Mouse (Mus musculus): ENCODE measurements around the gene Abca7.
A peak's percentile ranks its signal among the peaks of the same experiment; 100 is the strongest.

The Abca7 gene

GRCm38 (mm10) chr10:79994397-79995115, 1.7 kb upstream of the Abca7 start:
- peak; percentile 24 for DNase-seq (ENCODE audit: low read depth, low spot score)

DNA sequence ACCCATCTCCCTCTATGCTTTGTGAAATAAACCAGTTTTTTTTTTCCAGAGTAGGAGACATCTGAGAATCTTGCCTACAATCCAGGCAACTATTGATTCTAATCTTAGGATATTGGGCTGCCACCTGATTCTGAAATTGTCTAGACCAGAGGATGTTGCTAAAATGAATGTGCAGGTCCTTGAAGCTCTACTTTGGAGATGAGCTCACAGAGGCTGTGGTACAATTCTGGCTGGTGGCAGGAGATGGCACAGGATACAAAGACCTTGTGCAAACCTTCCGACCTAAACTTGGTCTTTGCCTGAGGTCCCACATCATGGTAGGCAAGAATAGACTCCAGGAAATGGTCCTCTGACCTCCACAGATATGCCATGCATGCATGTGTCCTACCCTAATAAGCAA, 658 bp upstream of the Abca7 start:
- DNase-seq (ENCODE audit: low read depth, low spot score), result no peak

- DNase-seq (ENCODE audit: low read depth, low spot score), result peak; percentile 91
Observed at GRCm38 (mm10) chr10:79997034-79997760, 903 bp downstream of the Abca7 start.

GRCm38 (mm10) chr10:79997819-79998218, 1.5 kb downstream of the Abca7 start:
- DNase-seq (ENCODE audit: low read depth, low spot score), result peak; percentile 71

DNA sequence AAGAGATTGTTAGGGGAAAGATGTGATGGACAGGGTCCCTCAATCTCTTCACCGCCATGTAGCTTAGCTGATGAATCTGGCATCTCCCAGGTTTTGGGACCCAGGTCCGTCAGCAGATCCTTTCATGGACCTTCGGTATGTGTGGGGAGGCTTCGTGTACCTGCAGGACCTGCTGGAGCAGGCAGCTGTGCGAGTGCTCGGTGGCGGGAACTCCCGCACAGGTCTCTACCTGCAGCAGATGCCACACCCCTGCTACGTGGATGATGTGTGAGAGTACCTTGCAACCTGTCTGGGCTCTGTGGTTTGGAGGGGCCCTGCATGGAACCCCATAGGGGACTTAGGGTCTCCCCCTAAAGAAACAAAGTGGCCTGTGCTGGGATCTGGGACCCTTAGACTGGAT, 5.7 kb downstream of the Abca7 start:
- no peak for DNase-seq (ENCODE audit: low read depth, low spot score)

DNA sequence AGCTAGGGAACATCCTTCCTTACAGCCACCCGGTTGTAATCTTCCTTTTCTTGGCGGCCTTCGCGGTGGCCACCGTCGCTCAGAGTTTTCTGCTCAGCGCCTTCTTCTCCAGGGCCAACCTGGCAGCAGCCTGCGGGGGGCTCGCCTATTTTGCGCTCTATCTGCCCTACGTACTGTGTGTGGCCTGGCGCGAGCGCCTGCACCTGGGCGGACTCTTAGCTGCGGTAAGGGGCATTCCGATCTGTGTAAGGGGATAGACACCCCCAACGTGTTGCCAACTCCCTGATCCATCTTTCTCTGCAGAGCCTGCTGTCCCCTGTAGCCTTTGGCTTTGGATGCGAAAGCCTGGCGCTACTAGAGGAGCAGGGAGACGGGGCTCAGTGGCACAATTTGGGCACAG, 6.5 kb downstream of the Abca7 start:
- no peak for DNase-seq (ENCODE audit: low read depth, low spot score)

DNA sequence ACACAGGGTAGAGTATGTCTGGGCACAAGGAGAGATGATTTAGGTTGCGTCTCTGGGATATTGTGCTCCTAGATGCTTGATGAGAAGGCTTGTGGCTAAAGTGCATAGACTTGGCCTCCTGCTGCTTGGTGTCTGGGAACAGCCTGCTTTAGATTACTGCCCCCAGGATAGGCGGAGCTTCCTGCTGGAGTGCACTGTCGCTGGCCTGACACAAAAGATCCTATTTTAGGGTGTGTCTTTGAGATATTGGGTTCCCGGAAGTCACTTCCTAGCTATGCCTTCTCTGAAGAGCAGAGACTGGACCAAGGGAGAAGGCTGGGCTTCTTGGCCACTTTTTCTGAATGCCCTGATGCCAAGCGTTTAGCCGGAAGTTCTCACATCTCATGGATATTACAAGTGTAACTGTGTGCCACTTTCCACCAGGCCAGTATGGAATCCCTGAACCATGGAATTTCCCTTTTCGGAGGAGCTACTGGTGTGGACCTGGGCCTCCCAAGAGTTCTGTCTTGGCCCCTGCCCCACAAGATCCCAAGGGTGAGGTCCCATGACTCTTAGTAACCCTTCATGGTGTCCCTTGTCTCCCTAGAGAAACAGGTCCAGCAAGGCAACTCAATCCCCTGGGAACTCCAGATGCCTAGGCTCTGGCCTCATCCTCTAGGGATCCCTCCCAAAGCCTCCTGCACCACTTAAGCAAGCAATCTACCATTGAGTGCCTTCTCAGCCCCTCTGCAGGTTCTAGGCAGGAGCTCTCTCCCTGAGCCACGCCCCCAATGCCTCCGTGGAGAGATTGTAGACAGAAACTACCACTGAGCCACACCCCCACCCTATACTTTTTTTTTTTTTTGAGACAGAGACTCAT, 7.3 kb downstream of the Abca7 start:
- no peak for DNase-seq (ENCODE audit: low read depth, low spot score)

DNA sequence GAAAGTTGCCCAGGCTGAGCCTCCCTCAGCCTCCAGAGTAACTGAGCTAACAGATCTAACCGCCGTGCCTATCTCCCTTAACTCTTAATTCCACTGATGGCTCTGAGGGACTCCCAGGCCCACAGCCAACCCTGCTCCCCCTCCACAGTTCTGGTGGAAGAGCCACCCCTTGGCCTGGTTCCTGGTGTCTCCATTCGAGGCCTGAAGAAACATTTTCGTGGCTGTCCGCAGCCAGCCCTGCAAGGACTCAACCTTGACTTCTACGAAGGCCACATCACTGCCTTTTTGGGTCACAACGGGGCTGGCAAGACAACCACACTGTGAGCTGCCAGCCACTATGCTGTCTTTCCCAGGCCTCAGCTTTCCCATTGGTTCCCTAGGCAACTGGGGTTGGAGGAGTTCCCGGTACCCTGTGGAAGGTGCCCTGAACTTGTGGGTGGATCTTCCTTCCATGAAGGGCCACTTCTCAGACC, 8.0 kb downstream of the Abca7 start:
- DNase-seq (ENCODE audit: low read depth, low spot score), result no peak

DNA sequence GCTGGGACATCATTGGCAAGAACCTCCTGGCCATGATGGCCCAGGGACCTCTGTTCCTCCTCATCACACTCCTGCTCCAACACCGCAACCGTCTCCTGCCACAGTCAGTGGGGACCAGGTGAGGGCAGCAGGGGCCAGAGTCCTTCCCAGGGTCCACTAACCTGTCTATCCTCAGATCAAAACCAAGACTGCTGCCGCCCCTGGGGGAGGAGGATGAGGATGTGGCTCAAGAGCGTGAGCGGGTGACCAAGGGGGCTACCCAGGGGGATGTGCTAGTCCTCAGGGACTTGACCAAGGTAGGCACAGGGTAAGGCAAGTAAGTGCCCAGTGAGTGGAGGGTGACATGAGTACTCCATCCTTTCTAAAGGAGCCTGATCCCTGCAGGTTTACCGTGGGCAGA, 15.4 kb downstream of the Abca7 start:
- DNase-seq (ENCODE audit: low read depth, low spot score), result no peak

DNA sequence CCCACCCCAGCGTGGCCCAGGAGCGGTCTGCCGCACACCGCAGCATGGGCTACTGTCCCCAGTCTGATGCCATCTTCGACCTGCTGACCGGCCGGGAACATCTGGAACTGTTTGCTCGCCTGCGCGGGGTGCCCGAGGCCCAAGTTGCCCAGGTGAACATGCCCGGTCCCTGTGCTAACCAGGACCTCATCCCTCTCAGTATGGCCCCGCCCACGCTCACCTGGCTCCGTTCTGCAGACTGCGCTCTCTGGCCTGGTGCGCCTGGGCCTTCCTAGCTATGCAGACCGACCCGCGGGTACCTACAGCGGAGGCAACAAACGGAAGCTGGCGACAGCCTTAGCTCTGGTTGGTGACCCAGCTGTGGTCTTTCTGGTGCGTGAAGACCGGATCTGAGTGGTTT, 17.3 kb downstream of the Abca7 start:
- DNase-seq (ENCODE audit: low read depth, low spot score), result no peak

DNA sequence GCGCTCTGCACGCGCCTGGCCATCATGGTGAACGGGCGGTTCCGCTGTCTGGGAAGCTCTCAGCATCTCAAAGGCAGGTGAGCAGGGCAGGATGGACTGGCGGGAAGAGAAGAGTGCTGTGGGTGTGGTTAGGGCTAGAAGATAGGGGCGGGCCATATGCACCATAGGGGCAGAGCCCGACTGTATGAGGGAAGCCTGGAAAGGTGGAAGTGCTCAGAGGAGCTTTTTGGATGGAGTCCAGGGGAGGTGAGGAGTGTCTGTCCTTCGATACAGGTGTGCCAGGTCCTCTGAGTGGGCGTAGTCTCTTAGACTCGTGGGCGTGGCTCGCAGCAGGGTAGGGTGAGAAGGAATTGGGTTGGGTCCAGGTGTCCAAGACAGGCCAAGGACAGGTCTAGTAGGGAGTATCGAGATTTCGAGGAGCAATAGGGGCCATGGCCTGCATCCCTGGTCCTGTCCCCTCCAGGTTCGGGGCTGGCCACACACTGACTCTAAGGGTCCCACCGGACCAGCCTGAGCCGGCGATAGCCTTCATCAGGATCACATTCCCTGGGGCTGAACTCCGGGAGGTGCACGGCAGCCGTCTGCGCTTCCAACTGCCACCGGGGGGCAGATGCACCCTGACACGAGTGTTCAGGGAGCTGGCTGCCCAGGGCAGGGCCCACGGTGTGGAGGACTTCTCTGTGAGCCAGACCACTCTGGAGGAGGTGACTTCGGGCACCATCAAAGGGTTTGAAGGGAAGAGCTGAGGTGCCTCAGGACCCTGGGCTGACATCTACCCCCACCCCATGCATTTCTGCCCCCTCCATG, 18.4 kb downstream of the Abca7 start:
- no peak for DNase-seq (ENCODE audit: low read depth, low spot score)

DNA sequence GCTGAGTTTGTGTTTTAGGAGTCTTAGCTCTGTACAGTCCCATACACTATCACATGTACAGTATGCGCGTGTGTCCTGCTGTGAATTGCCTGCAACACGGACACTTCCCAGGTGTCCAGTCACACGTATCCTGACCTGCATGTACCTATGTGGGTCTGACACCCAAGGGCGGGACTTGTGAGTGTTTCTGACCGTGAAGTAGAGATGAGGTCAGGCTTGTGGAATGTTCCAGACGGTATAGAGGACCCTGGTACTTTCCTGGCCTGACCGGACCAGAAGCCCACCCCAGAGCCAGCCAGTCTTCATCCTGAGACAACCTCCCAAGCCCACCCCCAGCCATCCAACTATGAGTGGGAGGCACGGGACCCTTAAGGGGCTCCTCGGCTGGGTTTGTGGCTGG, 19.3 kb downstream of the Abca7 start:
- no peak for DNase-seq (ENCODE audit: low read depth, low spot score)

GRCm38 (mm10) chr10:80016511-80016910, 20.2 kb downstream of the Abca7 start, which contains the start of gene Arhgap45:
Gene Arhgap45 (plus strand): TSS chr10:80016653.
- peak; percentile 58 for DNase-seq (ENCODE audit: low read depth, low spot score)

DNA sequence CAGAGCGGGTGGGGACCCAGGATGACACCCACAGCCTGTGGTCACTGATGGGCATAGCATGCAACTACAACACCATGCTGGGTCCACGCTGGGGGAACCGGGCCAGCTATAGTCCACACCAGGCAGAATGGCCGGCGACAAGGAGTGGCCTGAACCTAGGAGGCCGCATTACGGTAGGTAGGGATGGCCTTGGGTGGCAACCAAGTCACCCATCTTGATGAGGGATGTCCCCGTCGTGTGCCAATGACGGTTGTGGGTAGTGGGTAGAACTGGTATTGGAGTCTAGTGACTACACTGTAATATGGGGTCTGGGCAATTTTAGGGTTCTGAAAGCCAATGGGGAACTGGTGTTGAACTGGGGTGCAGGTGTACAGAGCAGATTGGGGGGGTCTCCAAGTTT, 20.6 kb downstream of the Abca7 start:
- DNase-seq (ENCODE audit: low read depth, low spot score), result no peak

DNA sequence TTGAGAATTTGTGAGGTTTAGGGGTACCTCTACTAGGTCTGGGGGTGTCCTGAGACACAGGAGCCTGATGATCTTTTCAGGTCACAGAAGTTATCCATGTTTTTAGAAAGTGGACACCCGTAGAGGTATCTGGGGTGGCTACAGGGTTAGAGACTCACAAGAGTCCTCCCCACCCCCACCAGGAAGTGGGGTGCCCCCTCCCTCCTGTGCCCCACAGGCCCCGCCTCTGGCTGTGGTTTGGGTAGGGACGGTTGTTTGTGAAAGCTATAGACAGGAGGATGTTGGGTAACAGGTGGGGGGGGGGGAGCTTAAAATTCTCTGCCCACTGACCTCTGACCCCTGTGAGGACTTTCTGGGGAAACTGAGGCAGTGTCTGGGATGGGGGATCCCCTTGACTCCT, 21.1 kb downstream of the Abca7 start:
- DNase-seq (ENCODE audit: low read depth, low spot score), result peak; percentile 22

GRCm38 (mm10) chr10:80017771-80018170, 21.5 kb downstream of the Abca7 start:
- DNase-seq (ENCODE audit: low read depth, low spot score), result no peak

GRCm38 (mm10) chr10:80018739-80019297, 22.5 kb downstream of the Abca7 start:
- peak; percentile 40 for DNase-seq (ENCODE audit: low read depth, low spot score)

DNA sequence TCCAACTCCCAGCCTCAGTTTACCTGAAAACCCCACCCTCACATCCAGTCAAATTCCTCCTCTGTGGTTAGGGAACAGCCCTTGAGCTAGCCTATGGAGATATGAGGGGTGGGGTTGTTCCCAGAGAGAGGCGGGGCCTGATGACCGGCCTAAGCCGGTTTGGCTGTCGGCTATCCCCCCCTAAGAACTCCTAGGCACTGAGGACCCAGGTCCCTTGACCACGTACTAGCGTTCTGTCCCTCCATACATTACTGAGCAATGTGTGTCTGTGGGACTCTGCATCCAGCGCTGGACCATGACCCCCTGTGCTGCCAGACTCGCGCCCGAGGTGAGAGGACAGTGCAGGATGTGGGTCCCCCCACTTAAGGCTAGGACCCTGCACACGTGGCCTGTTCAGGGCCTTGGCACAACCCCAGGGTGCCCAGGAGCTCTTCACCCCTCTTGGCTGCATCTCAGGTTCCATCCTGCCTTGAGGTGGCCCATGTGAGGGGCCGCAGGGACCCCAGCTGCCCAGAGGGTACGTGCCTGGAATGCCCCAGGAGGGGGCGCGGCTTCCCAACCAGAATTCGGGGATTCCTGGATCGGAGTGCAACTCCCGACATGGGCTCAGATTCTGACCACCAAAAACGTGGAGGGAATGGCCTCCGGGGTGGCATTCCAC, 23.3 kb downstream of the Abca7 start:
- no peak for DNase-seq (ENCODE audit: low read depth, low spot score)

GRCm38 (mm10) chr10:80020191-80020590, 23.9 kb downstream of the Abca7 start:
- DNase-seq (ENCODE audit: low read depth, low spot score), result no peak

DNA sequence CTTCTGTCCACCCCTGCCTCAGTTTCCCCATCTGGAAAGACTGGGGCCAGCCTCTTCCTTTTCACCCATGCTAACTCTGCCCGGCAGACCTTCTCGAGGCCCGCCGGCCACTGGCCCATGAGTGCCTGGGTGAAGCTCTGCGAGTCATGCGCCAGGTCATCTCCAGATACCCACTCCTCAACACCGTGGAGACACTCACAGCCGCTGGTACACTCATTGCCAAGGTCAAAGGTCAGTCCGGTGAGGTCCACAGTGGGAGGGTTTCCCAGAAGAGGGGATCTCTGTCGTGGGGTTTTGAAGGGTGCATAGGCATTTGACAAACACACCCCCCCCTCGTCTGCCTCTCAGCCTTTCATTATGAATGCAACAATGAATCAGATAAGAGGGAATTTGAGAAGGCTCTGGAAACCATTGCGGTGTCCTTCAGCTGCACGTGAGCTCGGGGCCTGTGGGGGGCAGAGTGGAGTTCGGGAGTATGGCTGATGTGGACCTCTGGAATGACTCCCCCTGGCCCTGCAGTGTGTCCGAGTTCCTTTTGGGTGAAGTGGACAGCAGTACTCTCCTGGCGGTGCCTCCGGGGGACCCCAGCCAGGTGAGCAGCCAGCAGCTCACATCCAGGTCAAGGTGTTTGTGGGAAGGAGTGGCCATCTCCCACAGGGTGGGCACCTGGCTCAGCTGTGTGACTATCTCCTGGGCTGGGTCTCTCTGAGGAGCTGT, 24.5 kb downstream of the Abca7 start:
- no peak for DNase-seq (ENCODE audit: low read depth, low spot score)
